Mouse (Mus musculus) ES-Bruce4 (cell line): ENCODE data around the gene Etaa1. TPM values are rescaled to one million over a fixed set of nuclear protein-coding genes. Genes with fewer than 3 reads are reported as not detected.

Source experiments
- H3K27ac ChIP-seq: 2 replicates; pipeline ENCODE4 v1.5.1; 2012; ENCODE audit warnings: low read length, inconsistent platforms; ENCODE audit not compliant: insufficient read depth
- H3K27me3 ChIP-seq: 2 replicates; pipeline ENCODE4 v1.6.1; 2012; ENCODE audit warnings: mild to moderate bottlenecking, low read length, inconsistent platforms; ENCODE audit not compliant: control insufficient read depth, poor library complexity, insufficient read depth, severe bottlenecking
- H3K36me3 ChIP-seq: 2 replicates; pipeline ENCODE4 v1.6.1; 2012; ENCODE audit warnings: inconsistent platforms, mild to moderate bottlenecking, low read length, moderate library complexity; ENCODE audit not compliant: control insufficient read depth, poor library complexity, insufficient read depth, severe bottlenecking
- H3K4me1 ChIP-seq: one replicate; pipeline ENCODE4 v1.8.1; 2011; ENCODE audit warnings: low read length; ENCODE audit not compliant: control insufficient read depth, insufficient read depth
- H3K4me3 ChIP-seq: 2 replicates; pipeline ENCODE4 v1.5.1; 2011; ENCODE audit warnings: low read depth, mild to moderate bottlenecking, low read length
- H3K9ac ChIP-seq: 2 replicates; pipeline ENCODE4 v1.6.1; 2012; ENCODE audit warnings: low read depth, mild to moderate bottlenecking, inconsistent platforms; ENCODE audit not compliant: poor library complexity, severe bottlenecking
- H3K9me3 ChIP-seq: replicated peaks from 2 replicates; pipeline ENCODE4 v1.6.1; 2012; ENCODE audit warnings: mild to moderate bottlenecking, low read length, inconsistent platforms; ENCODE audit not compliant: control insufficient read depth, poor library complexity, insufficient read depth, severe bottlenecking
- CTCF ChIP-seq: IDR thresholded peaks from one replicate; pipeline ENCODE4 v1.8.1; 2011; ENCODE audit warnings: low read depth, low read length
- EP300 ChIP-seq: IDR thresholded peaks from 2 replicates; pipeline ENCODE4 v1.6.1; 2011; ENCODE audit warnings: low read depth, low read length; ENCODE audit not compliant: insufficient read depth
- POLR2A ChIP-seq: IDR thresholded peaks from one replicate; pipeline ENCODE4 v1.8.1; 2011; ENCODE audit warnings: low read length; ENCODE audit not compliant: insufficient read depth
- polyA plus RNA-seq: library from polyadenylated mRNA; stranded (reverse); fragments of >200 nt; gene quantifications from 2 replicates; pipeline ENCODE4 v1.2.4, GENCODE M21; 2011; ENCODE audit warnings: low read depth; ENCODE audit not compliant: missing spikeins, insufficient read depth, insufficient read length

The Etaa1 gene
- polyA plus RNA-seq, 1 experiment = 28.3 TPM

GRCm38 (mm10) chr11:17952791-17953190, 884 bp downstream of the Etaa1 start:
- H3K9me3 ChIP-seq = no peaks in the 10 kb centered on the region

GRCm38 (mm10) chr11:17951336-17951735, 2.3 kb downstream of the Etaa1 start:
- TF ChIP-seq EP300 (no peak), POLR2A (no peak), CTCF (no peak)
- no peaks in the 10 kb centered on the region for H3K27me3 ChIP-seq
- no peak overlapping the region for H3K27ac ChIP-seq
- H3K9me3 ChIP-seq = no peaks in the 10 kb centered on the region
- no peak overlapping the region for H3K9ac ChIP-seq
- no peaks in the 10 kb centered on the region for H3K4me1 ChIP-seq
- H3K4me3 ChIP-seq = no peak overlapping the region
- H3K36me3 ChIP-seq = peaks cover 40% of the 10 kb centered on the region

More at GRCm38 (mm10) chr11:17952791-17953190, 884 bp downstream of the Etaa1 start:
- H3K9ac ChIP-seq = peak overlapping the region; percentile 89
- H3K27me3 ChIP-seq = no peaks in the 10 kb centered on the region
- H3K36me3 ChIP-seq = peaks cover 26% of the 10 kb centered on the region
- peak overlapping the region; percentile 85 for H3K4me3 ChIP-seq
- no peak overlapping the region for H3K27ac ChIP-seq
- no peaks in the 10 kb centered on the region for H3K4me1 ChIP-seq
- TF ChIP-seq EP300 = no peak
- TF ChIP-seq CTCF = no peak
- no peak for TF ChIP-seq POLR2A

- no peaks in the 10 kb centered on the region for H3K27me3 ChIP-seq
- no peak overlapping the region for H3K9ac ChIP-seq
- TF ChIP-seq POLR2A (no peak), EP300 (no peak), CTCF (no peak)
- no peak overlapping the region for H3K4me3 ChIP-seq
- H3K36me3 ChIP-seq = peaks cover 23% of the 10 kb centered on the region
- peaks cover 45% of the 10 kb centered on the region for H3K9me3 ChIP-seq
- no peaks in the 10 kb centered on the region for H3K4me1 ChIP-seq
- H3K27ac ChIP-seq = no peak overlapping the region
These were observed 14.5 kb downstream of the Etaa1 start for GRCm38 (mm10) chr11:17939168-17939567.

- Histone ChIP-seq H3K4me3 (no peak overlapping the region), H3K27me3 (no peaks in the 10 kb centered on the region), H3K9me3 (peaks cover 40% of the 10 kb centered on the region), H3K4me1 (no peaks in the 10 kb centered on the region), H3K36me3 (peaks cover 23% of the 10 kb centered on the region), H3K27ac (peak overlapping the region; percentile 38; the same call in 1 of the 2 replicates), H3K9ac (no peak overlapping the region)
- TF ChIP-seq EP300 = no peak
- TF ChIP-seq POLR2A = no peak
- TF ChIP-seq CTCF = no peak
These were observed 15.7 kb downstream of the Etaa1 start for GRCm38 (mm10) chr11:17937931-17938330.

GRCm38 (mm10) chr11:17917905-17918304, 35.8 kb downstream of the Etaa1 start:
- no peaks in the 10 kb centered on the region for H3K4me1 ChIP-seq

GRCm38 (mm10) chr11:17917101-17917500, 36.6 kb downstream of the Etaa1 start:
- H3K27ac ChIP-seq = no peak overlapping the region
- H3K9ac ChIP-seq = no peak overlapping the region
- H3K27me3 ChIP-seq = no peaks in the 10 kb centered on the region
- no peak overlapping the region for H3K4me3 ChIP-seq
- no peak for TF ChIP-seq EP300
- H3K9me3 ChIP-seq = peaks cover 9% of the 10 kb centered on the region
- H3K4me1 ChIP-seq = no peaks in the 10 kb centered on the region
- no peaks in the 10 kb centered on the region for H3K36me3 ChIP-seq

More at GRCm38 (mm10) chr11:17917905-17918304, 35.8 kb downstream of the Etaa1 start:
- Histone ChIP-seq H3K36me3 (no peaks in the 10 kb centered on the region), H3K9me3 (peaks cover under 1% of the 10 kb centered on the region; the same call in 1 of the 2 replicates), H3K27ac (no peak overlapping the region), H3K4me3 (no peak overlapping the region), H3K27me3 (no peaks in the 10 kb centered on the region), H3K9ac (no peak overlapping the region)
- TF ChIP-seq POLR2A (no peak), CTCF (no peak), EP300 (no peak)
